Mouse (Mus musculus) hindbrain, embryonic 10.5 days (tissue): ENCODE measurements around the gene Pbld2. TPM values are rescaled to one million over a fixed set of nuclear protein-coding genes. Genes with fewer than 3 reads are reported as not detected.

ENCODE experiments used
- DNase-seq: peaks from one replicate; pipeline ENCODE4 v3.0.0-alpha.2; 2017; ENCODE audit warnings: low spot score
- H3K27ac ChIP-seq: fragments of 300-500 bp; sonication (generic); 2 replicates; pipeline ENCODE4 v1.5.1; 2016; ENCODE audit warnings: mild to moderate bottlenecking, moderate library complexity
- H3K27me3 ChIP-seq: fragments of 300-500 bp; sonication (generic); 2 replicates; pipeline ENCODE4 v1.6.1; 2016; ENCODE audit warnings: mild to moderate bottlenecking; ENCODE audit not compliant: poor library complexity, insufficient read depth, severe bottlenecking
- H3K36me3 ChIP-seq: fragments of 300-500 bp; sonication (generic); 2 replicates; pipeline ENCODE4 v1.6.1; 2016; ENCODE audit warnings: mild to moderate bottlenecking, moderate library complexity
- H3K4me1 ChIP-seq: fragments of 300-500 bp; sonication (generic); replicated peaks from 2 replicates; pipeline ENCODE4 v1.6.1; 2016; ENCODE audit warnings: mild to moderate bottlenecking
- H3K4me3 ChIP-seq: fragments of 300-500 bp; sonication (generic); 2 replicates; pipeline ENCODE4 v1.5.1; 2016; ENCODE audit warnings: mild to moderate bottlenecking, moderate library complexity
- H3K9me3 ChIP-seq: fragments of 300-500 bp; sonication (generic); 2 replicates; pipeline ENCODE4 v1.6.1; 2016; ENCODE audit warnings: mild to moderate bottlenecking, moderate library complexity
- WGBS: fragments of 180-500 bp; shearing (Covaris S2); methylation state at CpG from one replicate; pipeline ENCODE4 v1.1.7; 2016; 5-methylcytosine and 5-hydroxymethylcytosine counted together
- polyA plus RNA-seq: library from polyadenylated mRNA; unstranded; fragments of >200 nt; fragmentation: Nextera tagmentation; extraction: Ambion mirVana; gene quantifications from 2 replicates; pipeline ENCODE4 v1.2.1, GENCODE M21; 2016

Gene Pbld2
- polyA plus RNA-seq, 1 experiment from 2014 or later: 0.52 TPM

DNA sequence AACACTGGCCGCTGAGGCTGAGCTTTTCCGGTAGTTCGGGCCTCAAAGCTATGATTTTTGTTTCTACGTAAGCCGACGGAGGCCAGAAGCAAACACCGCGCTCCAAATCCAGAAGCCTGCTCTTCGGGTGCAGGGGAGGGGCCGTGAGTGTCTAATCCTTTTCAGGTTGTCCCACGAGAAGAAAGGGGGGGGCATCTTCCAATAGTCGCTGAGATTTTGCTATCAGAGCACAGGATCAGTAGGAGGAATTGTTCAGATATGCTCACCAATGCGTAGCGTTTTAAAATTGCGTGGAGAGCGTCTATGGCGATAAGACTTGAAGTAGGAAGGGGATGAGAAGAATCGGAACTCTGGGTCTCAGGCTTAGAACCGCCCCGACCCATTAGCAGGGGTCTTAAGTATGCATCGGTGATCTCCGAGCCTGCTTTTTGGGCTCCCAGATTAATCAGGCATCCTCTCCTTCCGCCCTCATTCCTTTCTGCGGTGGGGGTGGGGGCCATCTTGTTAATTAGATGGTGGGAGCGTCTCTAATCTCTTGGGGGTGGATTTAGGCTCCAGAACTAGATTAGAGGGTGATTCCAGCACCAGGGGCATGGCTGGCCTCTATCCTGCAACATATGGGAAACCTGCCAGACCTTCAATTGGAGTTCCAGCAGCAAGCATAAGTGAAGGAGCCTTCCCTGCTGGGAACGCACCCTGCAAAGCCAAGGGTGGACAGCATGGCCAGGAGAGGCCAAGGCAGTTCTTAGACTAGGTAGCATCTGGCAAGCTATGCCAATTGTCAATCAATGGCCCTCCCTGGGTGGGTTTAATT lies 65.8 kb downstream of the Pbld2 start:
- WGBS: 7% methylated on average over 26 of the region's 26 CpGs
- Histone ChIP-seq H3K4me3 (peak overlapping the region; percentile 49), H3K27ac (peak overlapping the region; percentile 77), H3K4me1 (peaks cover 23% of the 10 kb centered on the region), H3K27me3 (peaks cover 39% of the 10 kb centered on the region), H3K9me3 (no peaks in the 10 kb centered on the region), H3K36me3 (no peaks in the 10 kb centered on the region)
- peak; percentile 27 for DNase-seq

GRCm38 (mm10) chr10:63091915-63092314 lies 67.8 kb downstream of the Pbld2 start:
- no peak overlapping the region for H3K27ac ChIP-seq
- peaks cover 25% of the 10 kb centered on the region for H3K4me1 ChIP-seq
- peaks cover 46% of the 10 kb centered on the region for H3K27me3 ChIP-seq
- H3K36me3 ChIP-seq: no peaks in the 10 kb centered on the region
- no peaks in the 10 kb centered on the region for H3K9me3 ChIP-seq
- DNase-seq: no peak
- 78% methylated on average over 7 of the region's 7 CpGs for WGBS
- no peak overlapping the region for H3K4me3 ChIP-seq

DNA sequence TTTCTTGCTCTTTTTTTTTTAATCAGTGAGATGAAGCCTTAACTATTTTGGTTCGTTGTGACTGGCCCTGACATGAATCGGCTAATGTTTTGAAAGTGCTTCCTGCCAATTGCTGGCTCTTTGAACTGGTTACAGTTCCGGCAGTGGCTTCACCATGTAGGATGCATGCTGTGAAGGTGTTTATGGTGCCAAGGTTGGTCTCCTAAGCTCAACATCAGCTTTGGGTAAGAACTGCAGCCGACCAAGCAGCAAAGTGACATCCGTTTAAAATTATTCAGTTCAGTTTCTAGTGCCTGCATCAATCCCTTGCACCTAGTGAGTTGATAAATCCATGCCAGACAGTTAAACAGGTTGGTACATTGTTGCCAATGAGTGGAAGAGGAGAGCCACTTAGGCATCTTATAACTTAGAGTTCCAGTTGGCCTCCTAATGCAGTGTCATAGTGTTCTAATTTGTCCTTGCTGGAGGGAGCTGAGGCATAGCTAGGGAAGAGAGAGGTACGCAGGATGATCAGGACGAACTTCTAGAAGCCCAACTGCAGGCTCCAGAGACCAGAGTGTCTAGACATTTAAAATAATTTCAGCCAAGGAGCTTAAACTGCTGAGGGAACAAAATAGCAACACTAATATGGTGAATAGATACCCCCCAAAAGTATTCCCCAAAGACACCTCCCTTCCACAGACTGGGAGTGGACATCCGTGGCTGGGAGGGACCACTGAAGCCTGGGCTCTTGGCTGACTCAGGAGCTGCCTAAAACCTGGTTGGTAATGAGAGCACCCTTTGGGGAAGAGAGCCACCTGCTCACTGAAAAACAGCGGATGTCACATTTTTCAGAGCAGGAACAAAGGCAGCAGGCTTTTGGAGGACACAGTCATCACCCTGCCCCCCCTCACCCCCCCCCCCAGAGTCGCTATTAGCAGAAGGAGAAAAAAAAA lies 68.8 kb downstream of the Pbld2 start:
- H3K27me3 ChIP-seq: peaks cover 52% of the 10 kb centered on the region
- H3K9me3 ChIP-seq: no peaks in the 10 kb centered on the region
- WGBS: 77% methylated on average over 10 of the region's 10 CpGs
- no peak overlapping the region for H3K4me3 ChIP-seq
- no peaks in the 10 kb centered on the region for H3K36me3 ChIP-seq
- no peak overlapping the region for H3K27ac ChIP-seq
- DNase-seq: no peak
- H3K4me1 ChIP-seq: peaks cover 25% of the 10 kb centered on the region

DNA sequence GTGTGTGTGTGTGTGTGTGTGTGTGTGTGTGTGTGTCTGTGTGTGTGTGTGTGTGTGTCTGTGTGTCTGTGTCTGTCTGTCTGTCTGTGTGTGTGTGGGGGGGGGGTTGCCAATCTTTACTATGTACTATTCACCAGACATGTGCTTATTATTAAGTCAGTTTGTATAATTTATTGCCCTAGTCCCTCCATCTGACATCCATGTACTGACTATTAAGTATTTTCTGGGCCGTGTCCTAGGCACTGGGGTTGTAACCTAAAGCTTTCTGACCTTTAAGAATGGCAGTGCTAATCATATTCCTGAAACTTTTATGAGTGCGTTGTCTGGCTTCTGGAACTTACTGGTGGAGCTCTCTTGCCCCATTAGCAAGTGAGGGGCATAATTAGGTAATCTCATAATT lies 72.6 kb downstream of the Pbld2 start:
- 82% methylated on average over 2 of the region's 2 CpGs for WGBS
- no peaks in the 10 kb centered on the region for H3K9me3 ChIP-seq

DNA sequence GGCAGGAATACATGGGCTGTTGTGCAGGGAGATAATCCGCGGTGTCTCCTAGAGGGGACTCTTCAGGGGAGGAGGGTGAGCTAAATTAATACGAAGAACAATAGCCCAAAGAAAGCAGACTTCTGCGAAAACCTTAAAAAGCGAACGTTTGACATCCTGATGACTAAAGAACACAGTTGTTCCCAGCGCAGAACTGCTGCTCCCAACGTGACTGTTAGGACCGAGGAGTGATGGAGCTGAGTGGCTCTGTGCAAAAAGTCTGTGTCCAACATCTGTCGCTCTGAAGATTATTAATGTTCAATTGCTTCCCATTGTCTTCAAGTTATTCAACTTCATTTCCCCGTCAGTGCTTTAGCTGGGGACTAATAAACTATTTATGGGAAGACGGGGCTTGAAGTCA lies 74.1 kb downstream of the Pbld2 start:
- no peak for DNase-seq
- peaks cover 64% of the 10 kb centered on the region for H3K27me3 ChIP-seq
- WGBS: 67% methylated on average over 12 of the region's 12 CpGs
- no peaks in the 10 kb centered on the region for H3K9me3 ChIP-seq
- peaks cover 24% of the 10 kb centered on the region for H3K4me1 ChIP-seq
- no peaks in the 10 kb centered on the region for H3K36me3 ChIP-seq
- H3K4me3 ChIP-seq: no peak overlapping the region
- no peak overlapping the region for H3K27ac ChIP-seq

More for the DNA sequence above, 72.6 kb downstream of the Pbld2 start:
- Histone ChIP-seq H3K4me1 (peaks cover 24% of the 10 kb centered on the region), H3K27me3 (peaks cover 64% of the 10 kb centered on the region), H3K36me3 (no peaks in the 10 kb centered on the region), H3K4me3 (no peak overlapping the region), H3K27ac (no peak overlapping the region)
- DNase-seq: no peak

GRCm38 (mm10) chr10:63099521-63099920 lies 75.4 kb downstream of the Pbld2 start, which contains the start of gene Atoh7:
Gene Atoh7, plus strand, starts transcription at chr10:63099651.
- Histone ChIP-seq H3K4me1 (peaks cover 24% of the 10 kb centered on the region), H3K36me3 (no peaks in the 10 kb centered on the region), H3K27me3 (peaks cover 56% of the 10 kb centered on the region), H3K4me3 (peak within 1 kb of the TSS; percentile 67), H3K9me3 (no peaks in the 10 kb centered on the region), H3K27ac (peak within 1 kb of the TSS; percentile 84)
- WGBS: 5% methylated on average over 16 of the region's 16 CpGs
- no peak for DNase-seq

DNA sequence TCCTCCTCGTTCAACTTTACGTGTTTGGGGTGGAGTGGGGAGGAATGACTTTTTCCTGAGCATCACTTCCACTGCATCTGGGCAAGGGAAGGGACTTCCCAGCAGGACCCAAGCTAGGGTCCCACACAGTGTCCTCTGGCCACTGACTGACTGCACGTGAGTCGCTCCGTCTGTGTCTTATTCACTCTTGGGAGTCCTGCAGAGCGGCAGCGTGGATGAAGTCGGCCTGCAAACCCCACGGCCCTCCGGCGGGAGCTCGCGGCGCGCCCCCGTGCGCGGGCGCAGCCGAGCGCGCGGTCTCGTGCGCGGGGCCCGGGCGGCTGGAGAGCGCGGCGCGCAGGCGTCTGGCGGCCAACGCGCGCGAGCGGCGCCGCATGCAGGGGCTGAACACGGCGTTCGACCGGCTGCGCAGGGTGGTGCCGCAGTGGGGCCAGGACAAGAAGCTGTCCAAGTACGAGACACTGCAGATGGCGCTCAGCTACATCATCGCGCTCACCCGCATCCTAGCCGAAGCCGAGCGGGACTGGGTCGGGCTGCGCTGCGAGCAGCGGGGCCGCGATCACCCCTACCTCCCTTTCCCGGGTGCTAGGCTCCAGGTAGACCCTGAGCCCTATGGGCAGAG lies 75.9 kb downstream of the Pbld2 start:
- peak overlapping the region; percentile 84 for H3K27ac ChIP-seq
- H3K4me3 ChIP-seq: peak overlapping the region; percentile 67
- no peaks in the 10 kb centered on the region for H3K36me3 ChIP-seq
- DNase-seq: peak; percentile 76
- WGBS: under 1% methylated on average over 62 of the region's 62 CpGs
- no peaks in the 10 kb centered on the region for H3K9me3 ChIP-seq
- peaks cover 21% of the 10 kb centered on the region for H3K4me1 ChIP-seq
- H3K27me3 ChIP-seq: peaks cover 56% of the 10 kb centered on the region

- H3K27ac ChIP-seq: peak overlapping the region; percentile 84
- no peak for DNase-seq
- H3K36me3 ChIP-seq: no peaks in the 10 kb centered on the region
- WGBS: 8% methylated on average over 9 of the region's 9 CpGs
- no peaks in the 10 kb centered on the region for H3K9me3 ChIP-seq
- H3K4me3 ChIP-seq: peak overlapping the region; percentile 67
- peaks cover 20% of the 10 kb centered on the region for H3K4me1 ChIP-seq
- H3K27me3 ChIP-seq: peaks cover 56% of the 10 kb centered on the region
Measured at GRCm38 (mm10) chr10:63100657-63101056, 76.5 kb downstream of the Pbld2 start.

Other genes starting within 250 kb of the Pbld2 start
- 109 and 154 TPM in 2 replicates for gene Ccar1, start 232.0 kb upstream of the Pbld2 start, polyA plus RNA-seq
- gene Tet1, start 115.3 kb upstream of the Pbld2 start, polyA plus RNA-seq: 26.7 and 27.5 TPM in 2 replicates
- 9.3 and 9.6 TPM in 2 replicates for gene Slc25a16, start 103.7 kb upstream of the Pbld2 start, polyA plus RNA-seq
- gene Dna2, start 77.3 kb upstream of the Pbld2 start, polyA plus RNA-seq: 21.0 and 32.2 TPM in 2 replicates
- gene Rufy2, start 44.1 kb upstream of the Pbld2 start, polyA plus RNA-seq: 20.6 and 23.4 TPM in 2 replicates
- 193 and 201 TPM in 2 replicates for gene Hnrnph3, start 98 bp upstream of the Pbld2 start, polyA plus RNA-seq
- gene Pbld1, start 35.8 kb downstream of the Pbld2 start, polyA plus RNA-seq: 1.6 and 2.0 TPM in 2 replicates
- gene Atoh7, start 75.3 kb downstream of the Pbld2 start, polyA plus RNA-seq: 0.16 and 0.41 TPM in 2 replicates
- 0.09 and 0.10 TPM in 2 replicates for gene Mypn, start 179.6 kb downstream of the Pbld2 start, polyA plus RNA-seq
- 41.8 and 44.6 TPM in 2 replicates for gene Herc4, start 219.5 kb downstream of the Pbld2 start, polyA plus RNA-seq